Mouse (Mus musculus): Measurements from ENCODE around the gene Tln2.

The Tln2 gene

GRCm38 (mm10) chr9:67213275-67213674 is 346.2 kb downstream of the Tln2 start:
- no peak for DNase-seq (ENCODE audit: low read depth, low spot score)

- DNase-seq (ENCODE audit: low read depth, low spot score) = no peak
Observed at GRCm38 (mm10) chr9:67211220-67211619, 348.3 kb downstream of the Tln2 start.

GRCm38 (mm10) chr9:67209451-67209850 is 350.1 kb downstream of the Tln2 start:
- no peak for DNase-seq (ENCODE audit: low read depth, low spot score)

GRCm38 (mm10) chr9:67208420-67208819 is 351.1 kb downstream of the Tln2 start:
- DNase-seq (ENCODE audit: low read depth, low spot score) = no peak

- DNase-seq (ENCODE audit: low read depth, low spot score) = no peak
Observed at GRCm38 (mm10) chr9:67205175-67205574, 354.3 kb downstream of the Tln2 start.

GRCm38 (mm10) chr9:67196609-67197008 is 362.9 kb downstream of the Tln2 start:
- no peak for DNase-seq (ENCODE audit: low read depth, low spot score)

- DNase-seq (ENCODE audit: low read depth, low spot score) = no peak
Observed at GRCm38 (mm10) chr9:67195306-67195705, 364.2 kb downstream of the Tln2 start.

- DNase-seq (ENCODE audit: low read depth, low spot score) = no peak
Observed at GRCm38 (mm10) chr9:67191488-67192331, 367.8 kb downstream of the Tln2 start.

- no peak for DNase-seq (ENCODE audit: low read depth, low spot score)
Observed at GRCm38 (mm10) chr9:67187686-67188085, 371.8 kb downstream of the Tln2 start.

GRCm38 (mm10) chr9:67187182-67187581 is 372.3 kb downstream of the Tln2 start:
- no peak for DNase-seq (ENCODE audit: low read depth, low spot score)

GRCm38 (mm10) chr9:67184556-67184955 is 374.9 kb downstream of the Tln2 start:
- DNase-seq (ENCODE audit: low read depth, low spot score) = no peak

- no peak for DNase-seq (ENCODE audit: low read depth, low spot score)
Observed at GRCm38 (mm10) chr9:67183520-67183919, 376.0 kb downstream of the Tln2 start.

GRCm38 (mm10) chr9:67182006-67182405 is 377.5 kb downstream of the Tln2 start:
- DNase-seq (ENCODE audit: low read depth, low spot score) = no peak

GRCm38 (mm10) chr9:67178709-67179108 is 380.8 kb downstream of the Tln2 start:
- no peak for DNase-seq (ENCODE audit: low read depth, low spot score)

GRCm38 (mm10) chr9:67178203-67178602 is 381.3 kb downstream of the Tln2 start:
- DNase-seq (ENCODE audit: low read depth, low spot score) = no peak

- no peak for DNase-seq (ENCODE audit: low read depth, low spot score)
Observed at GRCm38 (mm10) chr9:67176073-67176472, 383.4 kb downstream of the Tln2 start.

GRCm38 (mm10) chr9:67173816-67174215 is 385.7 kb downstream of the Tln2 start:
- DNase-seq (ENCODE audit: low read depth, low spot score) = no peak

GRCm38 (mm10) chr9:67173154-67173553 is 386.3 kb downstream of the Tln2 start:
- no peak for DNase-seq (ENCODE audit: low read depth, low spot score)

GRCm38 (mm10) chr9:67171409-67171808 is 388.1 kb downstream of the Tln2 start:
- DNase-seq (ENCODE audit: low read depth, low spot score) = no peak

GRCm38 (mm10) chr9:67170759-67171158 is 388.7 kb downstream of the Tln2 start:
- no peak for DNase-seq (ENCODE audit: low read depth, low spot score)

GRCm38 (mm10) chr9:67170047-67170446 is 389.5 kb downstream of the Tln2 start:
- no peak for DNase-seq (ENCODE audit: low read depth, low spot score)
